Comparison of ENCODE assay signal across 9 mouse cellular contexts in genomic region chr12:119981731-119982130, GRCm38 (mm10). TPM values are rescaled to one million over a fixed set of nuclear protein-coding genes. Genes with fewer than 3 reads are reported as not detected.
DNase-seq lines count a peak whose midpoint lies in the region; ATAC-seq and TF ChIP-seq lines count a peak whose summit lies in the region.
"Had no signal": no experiment of that assay in that cellular context is flagged by ENCODE, and none has a peak within 500 bp of the region (broad histone marks: within the 10 kb centered on the region; RNA-seq: fewer than 3 reads in every experiment).

No protein-coding gene starts in this region.

- no peak overlapping the region for H3K9ac ChIP-seq in MEL (ENCODE audit: control insufficient read depth, low read depth, low read length, poor library complexity, severe bottlenecking)
- H3K9ac ChIP-seq in embryonic facial prominence, embryonic 11.5 days (replicated peaks; ENCODE audit: low read length) = no peak overlapping the region
- no peak overlapping the region for H3K9ac ChIP-seq in midbrain, embryonic 11.5 days (ENCODE audit: low read length)

- no peaks in the 10 kb centered on the region for H3K79me2 ChIP-seq in MEL (ENCODE audit: control insufficient read depth, insufficient read depth, low read length, poor library complexity)

- peak; percentile 70 for TF ChIP-seq RAD21 in MEL (IDR thresholded peaks at IDR 0.05; ENCODE audit: low read depth, low read length)

- H3K9me3 ChIP-seq in MEL (replicated peaks; ENCODE audit: insufficient read depth, low read length) = no peaks in the 10 kb centered on the region
- no peaks in the 10 kb centered on the region for H3K9me3 ChIP-seq in embryonic facial prominence, embryonic 11.5 days (replicated peaks; ENCODE audit: control insufficient read depth, low read length)
- H3K9me3 ChIP-seq in midbrain, embryonic 11.5 days (ENCODE audit: control insufficient read depth, low read length) = no peaks in the 10 kb centered on the region

- no peaks in the 10 kb centered on the region for H3K4me1 ChIP-seq in MEL (ENCODE audit: control insufficient read depth in 1 of 2, insufficient read depth in 2 of 2, low read length in 2 of 2)
- no peaks in the 10 kb centered on the region for H3K4me1 ChIP-seq in embryonic facial prominence, embryonic 11.5 days (ENCODE audit: control insufficient read depth, insufficient read depth, low read length)
- H3K4me1 ChIP-seq in midbrain, embryonic 11.5 days (ENCODE audit: control insufficient read depth, insufficient read depth, low read length) = no peaks in the 10 kb centered on the region

- DNase-seq in heart, postnatal 10 days = peak; percentile 36 to 71
- no peak for DNase-seq in heart, postnatal 25 days (ENCODE audit: low spot score)
- DNase-seq in 416B (ENCODE audit: low read depth) (peak; percentile 67), MEL (ENCODE audit: low read depth, low spot score) (peak; percentile 29)
- DNase-seq in embryonic facial prominence, embryonic 11.5 days (ENCODE audit: low spot score) = peak; percentile 76
- peak; percentile 34 to 63 for DNase-seq in kidney, postnatal 36 days
- DNase-seq in midbrain, embryonic 11.5 days (ENCODE audit: low spot score, missing footprints) = peak; percentile 91
- DNase-seq in ovary, adult 18-20 months (ENCODE audit: low spot score) = no peak

- ATAC-seq in embryonic facial prominence, embryonic 11.5 days (replicated peaks; ENCODE audit: insufficient number of reproducible peaks, low FRiP score, low TSS enrichment, low read depth) = no peak
- ATAC-seq in midbrain, embryonic 11.5 days (ENCODE audit: low FRiP score) = peak; percentile 64

- WGBS in embryonic facial prominence, embryonic 11.5 days = 0% methylated on average over 2 of the region's 2 CpGs
- WGBS in midbrain, embryonic 11.5 days = 0% methylated on average over 2 of the region's 2 CpGs

- no peak for TF ChIP-seq POLR2A in MEL (IDR thresholded peaks at IDR 0.05; ENCODE audit: control insufficient read depth in 1 of 2, insufficient read depth in 1 of 2, low read depth in 1 of 2, low read length in 2 of 2, poor library complexity in 1 of 2)

- no peaks in the 10 kb centered on the region for H3K36me3 ChIP-seq in MEL (ENCODE audit: control insufficient read depth in 1 of 2, insufficient read depth in 2 of 2, low read length in 2 of 2)
- H3K36me3 ChIP-seq in embryonic facial prominence, embryonic 11.5 days (replicated peaks; ENCODE audit: control insufficient read depth, insufficient read depth, low read depth, low read length) = no peaks in the 10 kb centered on the region
- no peaks in the 10 kb centered on the region for H3K36me3 ChIP-seq in midbrain, embryonic 11.5 days (ENCODE audit: control insufficient read depth, insufficient read depth, low read length)

- H3K4me3 ChIP-seq in MEL (ENCODE audit: control insufficient read depth in 1 of 2, insufficient read depth in 1 of 2, low read depth in 2 of 2, low read length in 2 of 2) = no peak overlapping the region
- no peak overlapping the region for H3K4me3 ChIP-seq in embryonic facial prominence, embryonic 11.5 days (ENCODE audit: low read depth, low read length)
- H3K4me3 ChIP-seq in midbrain, embryonic 11.5 days (ENCODE audit: low read depth, low read length) = no peak overlapping the region

- no peaks in the 10 kb centered on the region for H3K27me3 ChIP-seq in MEL (ENCODE audit: control insufficient read depth in 1 of 2, insufficient read depth in 2 of 2, low read length in 2 of 2)
- no peaks in the 10 kb centered on the region for H3K27me3 ChIP-seq in embryonic facial prominence, embryonic 11.5 days (ENCODE audit: control insufficient read depth, insufficient read depth, low read length)
- no peaks in the 10 kb centered on the region for H3K27me3 ChIP-seq in midbrain, embryonic 11.5 days (ENCODE audit: control insufficient read depth, insufficient read depth, low read length)

- no peak overlapping the region for H3K27ac ChIP-seq in MEL (ENCODE audit: control insufficient read depth, low read depth, low read length)
- H3K27ac ChIP-seq in embryonic facial prominence, embryonic 11.5 days (replicated peaks; ENCODE audit: low read depth, low read length) = no peak overlapping the region
- H3K27ac ChIP-seq in midbrain, embryonic 11.5 days (ENCODE audit: low read depth, low read length) = no peak overlapping the region

- TF ChIP-seq CTCF in MEL (IDR thresholded peaks at IDR 0.05 in 2 of 3, conservative IDR thresholded peaks at IDR 0.05 in 1 of 3; ENCODE audit: control insufficient read depth in 1 of 3, insufficient read depth in 1 of 3, low read depth in 2 of 3, low read length in 3 of 3, poor library complexity in 1 of 3, severe bottlenecking in 1 of 3) = peak in 2 of 3 experiments; percentile 11 to 62; a peak in 2 of 6 replicates

- TF ChIP-seq EP300 in MEL (IDR thresholded peaks at IDR 0.05; ENCODE audit: low read depth in 1 of 2, low read length in 2 of 2) = no peak

- H3K4me2 ChIP-seq in embryonic facial prominence, embryonic 11.5 days (ENCODE audit: low read depth, low read length) = no peak overlapping the region
- H3K4me2 ChIP-seq in midbrain, embryonic 11.5 days = no peak overlapping the region

- intact Hi-C loops in heart, postnatal 10 days (cut with DNase I) = loop anchor here (1.0 to 5.0 kb wide), 4 partner anchors 174 to 1054 kb away; no protein-coding TSS in a partner anchor
- intact Hi-C loops in heart, postnatal 25 days (cut with DNase I) = loop anchor here (5.0 kb wide), 2 partner anchors 554 to 1054 kb away; no protein-coding TSS in a partner anchor

TF ChIP-seq in MEL, 35 proteins besides CTCF, POLR2A, EP300 and RAD21:
- peak; percentile 59 for TF ChIP-seq SMC3 (IDR thresholded peaks at IDR 0.05; ENCODE audit: low read depth, low read length)
- no peak for TF ChIP-seq SIN3A (IDR thresholded peaks at IDR 0.05; ENCODE audit: low read length)
- peak; percentile 54 for TF ChIP-seq ZC3H11A (IDR thresholded peaks at IDR 0.05; ENCODE audit: low read depth, low read length)
TF ChIP-seq in MEL: peak in this region for 2.

RNA-seq across cellular contexts. Expression of gene Tmem196, which starts 36.1 kb away (rescaled TPM):
- total RNA-seq in heart, postnatal 10 days (2021) = under 1 TPM; 0.74 to 0.84 TPM
- under 1 TPM; 0.48 to 0.62 TPM for total RNA-seq in heart, postnatal 25 days (2021)
- total RNA-seq in MEL (2012; rRNA removed) = not detected in 2 replicates
- not detected for polyA plus RNA-seq in MEL (2012; ENCODE audit: insufficient read depth in 1 of 2, insufficient read length in 2 of 2, low read depth in 1 of 2, low replicate concordance in 2 of 2, missing spikeins in 1 of 2)
- polyA plus RNA-seq in embryonic facial prominence, embryonic 11.5 days (2014; fragmentation: Nextera tagmentation; extraction: Ambion mirVana) = 0.70 and 0.77 TPM in 2 replicates
- polyA plus RNA-seq in midbrain, embryonic 11.5 days (2014; fragmentation: Nextera tagmentation; extraction: Ambion mirVana) = 1.4 and 1.8 TPM in 2 replicates
- polyA plus RNA-seq: small intestine, adult 2 months had no signal

Comparison
In these comparisons a context has a peak if more than half of its experiments do, and no peak if none do; other contexts are left out.
1. DNase-seq: peak in heart, postnatal 10 days (2 of 2), 416B (single experiment), MEL (single experiment), embryonic facial prominence, embryonic 11.5 days (single experiment), kidney, postnatal 36 days (2 of 2) and midbrain, embryonic 11.5 days (single experiment); none in heart, postnatal 25 days (single experiment) and ovary, adult 18-20 months (single experiment).